In genomic region chr5:99590539-99590938, GRCm38 (mm10) we compare ENCODE assay signal across 17 mouse cellular contexts.
"Had no signal": no experiment of that assay in that cellular context is flagged by ENCODE, and none has a peak within 500 bp of the region (broad histone marks: within the 10 kb centered on the region; RNA-seq: fewer than 3 reads in every experiment).

No protein-coding gene starts in this region.

- H3K4me3 ChIP-seq: liver, embryonic 15.5 days; lung, embryonic 15.5 days; midbrain, embryonic 13.5 days; midbrain, embryonic 15.5 days; neural tube, embryonic 12.5 days had no signal

- H3K36me3 ChIP-seq: liver, embryonic 15.5 days; lung, embryonic 15.5 days; midbrain, embryonic 13.5 days; midbrain, embryonic 15.5 days; neural tube, embryonic 12.5 days had no signal

- H3K27ac ChIP-seq: liver, embryonic 15.5 days; lung, embryonic 15.5 days; macrophage; midbrain, embryonic 13.5 days; midbrain, embryonic 15.5 days; neural tube, embryonic 12.5 days had no signal

- H3K4me2 ChIP-seq: liver, embryonic 15.5 days; lung, embryonic 15.5 days; midbrain, embryonic 11.5 days; midbrain, embryonic 13.5 days; midbrain, embryonic 15.5 days; neural tube, embryonic 12.5 days had no signal

- H3K9ac ChIP-seq: liver, embryonic 15.5 days; liver, postnatal 0 days; lung, embryonic 15.5 days; midbrain, embryonic 13.5 days; midbrain, embryonic 15.5 days; neural tube, embryonic 12.5 days had no signal

- ATAC-seq: liver, postnatal 0 days; lung, postnatal 0 days; midbrain, embryonic 13.5 days had no signal

- H3K27me3 ChIP-seq: liver, embryonic 15.5 days; lung, embryonic 15.5 days; midbrain, embryonic 13.5 days; midbrain, embryonic 15.5 days; neural tube, embryonic 12.5 days had no signal

- H3K4me1 ChIP-seq: liver, embryonic 15.5 days; lung, embryonic 15.5 days; neural tube, embryonic 12.5 days had no signal

- H3K9me3 ChIP-seq: liver, embryonic 15.5 days; lung, embryonic 15.5 days; midbrain, embryonic 15.5 days had no signal

- DNase-seq: liver, postnatal 0 days; lung, adult 2 months; lung, postnatal 14 days; lung, postnatal 36 days; right cerebral cortex, postnatal 14 days; spleen, adult 18-20 months; thymus, adult 18-20 months; thymus, postnatal 14 days; thymus, postnatal 36 days had no signal
